Mouse (Mus musculus): ENCODE data around the gene Ccdc42.

Gene Ccdc42

DNA sequence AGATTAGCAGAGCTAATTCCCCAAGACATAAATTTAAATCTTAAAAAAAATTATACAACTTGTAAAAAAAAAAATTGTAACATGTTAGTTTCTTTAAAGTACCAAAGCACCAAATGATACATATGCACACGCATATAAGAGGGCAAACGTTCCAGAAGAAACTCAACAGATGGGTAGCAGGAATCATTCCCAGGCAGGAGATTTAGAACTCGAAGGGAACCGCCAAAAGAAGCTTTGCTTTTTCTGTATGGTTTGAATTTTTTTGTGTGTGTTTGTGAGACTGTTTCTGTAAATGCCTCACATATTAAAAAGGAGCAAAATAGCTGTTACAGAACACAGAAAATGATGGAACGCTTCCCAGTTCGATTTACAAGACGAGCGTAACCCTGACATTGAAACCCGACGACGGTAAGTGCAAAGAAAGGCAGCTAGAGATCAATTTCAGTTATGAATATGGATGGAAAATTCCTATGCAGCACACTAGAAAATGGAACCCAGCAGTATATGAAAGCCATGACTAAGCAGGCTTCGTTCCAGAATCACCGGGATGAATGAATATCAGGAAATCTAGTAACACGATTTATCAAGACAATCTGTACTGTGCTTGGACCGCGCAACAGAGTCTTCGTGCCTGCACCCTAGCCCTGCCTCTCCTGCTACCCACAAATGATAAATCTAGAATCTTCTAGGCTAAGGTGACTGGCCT is 44.9 kb downstream of the Ccdc42 start:
- in situ Hi-C loops (cut with MboI; ENCODE audit: low pct_unique_long_range_greater_than_20kb in 1 of 2, low sequenced_read_pairs in 2 of 2, unreplicated experiment in 1 of 2): no loop called here

DNA sequence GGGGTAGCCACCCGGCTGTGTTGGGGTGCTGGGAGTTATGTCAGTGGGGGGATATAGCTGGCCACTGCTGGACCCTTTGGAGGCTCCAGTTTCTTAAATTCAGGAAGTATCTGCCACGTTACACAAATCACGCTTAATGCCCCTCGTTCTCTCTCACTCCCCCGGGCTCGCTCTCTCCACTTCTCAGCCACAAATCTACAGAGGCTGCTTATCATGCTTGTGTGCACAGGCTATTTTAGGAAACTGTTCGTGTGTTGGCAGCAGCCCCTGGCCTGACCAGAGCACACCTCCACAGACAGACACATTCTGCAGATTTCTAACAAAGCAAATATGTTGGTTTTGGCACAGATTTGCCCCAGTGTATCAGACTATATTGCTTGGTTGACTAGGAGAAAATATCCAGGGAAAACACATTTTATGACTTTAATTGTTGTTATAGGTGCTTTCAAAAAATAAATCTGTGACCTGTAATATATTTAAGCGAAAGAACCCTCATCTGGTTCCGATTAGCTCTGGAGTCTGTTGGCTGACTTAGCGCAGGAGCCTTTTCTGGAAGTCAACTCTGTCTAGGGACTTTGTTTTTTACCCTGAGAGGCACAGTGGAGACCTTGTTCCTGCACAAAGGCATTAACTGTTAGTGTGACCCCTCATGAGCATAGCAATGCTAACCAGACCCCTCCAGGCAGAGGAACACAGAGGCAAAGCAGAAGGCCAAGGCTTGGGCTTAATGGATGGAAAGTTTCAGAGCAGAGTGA is 51.2 kb downstream of the Ccdc42 start:
- in situ Hi-C loops (cut with MboI; ENCODE audit: low pct_unique_long_range_greater_than_20kb in 1 of 2, low sequenced_read_pairs in 2 of 2, unreplicated experiment in 1 of 2): no loop called here

DNA sequence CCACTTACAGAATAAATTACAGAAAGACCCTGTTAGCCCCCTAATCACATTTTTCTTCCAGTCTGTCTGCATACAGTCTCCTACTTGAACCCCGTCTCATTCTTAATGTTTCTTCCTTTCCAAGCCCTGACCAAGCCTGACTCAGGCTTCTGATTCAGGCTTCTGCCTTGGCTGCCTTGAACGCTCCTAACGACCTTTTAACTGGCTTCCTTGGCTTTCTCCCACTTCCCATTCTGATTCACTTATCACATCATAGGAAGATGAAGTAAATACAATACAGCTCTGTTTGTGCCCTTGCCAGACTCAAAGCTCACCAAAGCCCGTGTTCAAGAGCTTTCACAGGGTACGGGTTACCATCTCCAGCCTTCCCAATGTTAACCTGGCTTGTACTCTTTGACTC is 54.5 kb downstream of the Ccdc42 start:
- in situ Hi-C loops (cut with MboI; ENCODE audit: low pct_unique_long_range_greater_than_20kb in 1 of 2, low sequenced_read_pairs in 2 of 2, unreplicated experiment in 1 of 2): no loop called here

- in situ Hi-C loops (cut with MboI; ENCODE audit: low pct_unique_long_range_greater_than_20kb in 1 of 2, low sequenced_read_pairs in 2 of 2, unreplicated experiment in 1 of 2): no loop called here
These were observed 58.0 kb downstream of the Ccdc42 start for GRCm38 (mm10) chr11:68644781-68645180.

All from mouse embryonic stem cell (cell line).